Mouse (Mus musculus) cerebellum, adult 8-10 months (tissue): ENCODE results near the gene Efhc2.
A peak's percentile ranks its signal among the peaks of the same experiment; 100 is the strongest.

Source experiments
- DNase-seq: peaks from one replicate; pipeline ENCODE4 v3.0.0; 2022

The Efhc2 gene

DNA sequence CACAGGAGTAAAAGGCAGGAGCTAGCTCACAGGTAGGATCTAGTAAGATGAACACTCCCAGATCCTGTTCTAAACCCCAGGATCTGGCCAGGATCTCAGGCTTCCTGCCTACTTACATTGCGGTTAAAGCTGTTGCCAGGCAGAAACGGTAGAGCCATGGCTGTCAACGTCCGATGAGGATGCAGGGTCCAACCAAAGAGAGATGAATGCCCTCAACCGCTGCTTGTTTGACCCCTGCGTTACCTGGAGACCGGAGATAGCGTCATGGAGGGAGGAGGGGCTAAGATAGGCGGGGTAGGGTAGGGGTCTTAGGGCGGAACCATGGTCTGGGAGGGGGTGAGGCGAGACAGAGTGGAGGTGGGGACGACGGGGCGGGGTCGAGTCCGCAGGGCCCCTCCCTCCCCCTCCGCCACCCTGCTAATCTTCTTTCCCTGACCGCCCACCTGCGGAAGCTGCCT lies at the start of gene Efhc2:
TSS of gene Efhc2 (minus strand) at position 243 of the 458 bp plus-strand sequence.
- peak; percentile 36 for DNase-seq

DNA sequence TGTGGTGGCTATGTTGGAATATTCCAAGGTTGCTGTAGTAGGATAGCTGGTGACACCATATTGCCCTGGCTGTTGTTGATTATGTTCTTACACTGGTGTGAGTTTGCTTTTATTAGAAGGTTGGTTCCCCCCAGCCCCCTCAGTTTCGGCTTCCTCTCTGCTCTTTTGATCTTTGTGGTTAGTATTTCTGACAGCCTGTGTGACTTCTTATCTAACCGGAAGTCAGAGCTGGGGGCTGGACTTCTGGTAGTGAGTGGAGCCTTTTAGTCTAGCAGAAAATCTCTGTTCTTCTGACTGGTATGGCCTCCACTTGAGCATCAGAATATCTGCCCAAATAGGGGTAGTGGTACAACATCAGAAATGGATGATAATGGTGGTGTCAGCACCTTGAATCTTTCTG lies 45.9 kb upstream of the Efhc2 start:
- no peak for DNase-seq

DNA sequence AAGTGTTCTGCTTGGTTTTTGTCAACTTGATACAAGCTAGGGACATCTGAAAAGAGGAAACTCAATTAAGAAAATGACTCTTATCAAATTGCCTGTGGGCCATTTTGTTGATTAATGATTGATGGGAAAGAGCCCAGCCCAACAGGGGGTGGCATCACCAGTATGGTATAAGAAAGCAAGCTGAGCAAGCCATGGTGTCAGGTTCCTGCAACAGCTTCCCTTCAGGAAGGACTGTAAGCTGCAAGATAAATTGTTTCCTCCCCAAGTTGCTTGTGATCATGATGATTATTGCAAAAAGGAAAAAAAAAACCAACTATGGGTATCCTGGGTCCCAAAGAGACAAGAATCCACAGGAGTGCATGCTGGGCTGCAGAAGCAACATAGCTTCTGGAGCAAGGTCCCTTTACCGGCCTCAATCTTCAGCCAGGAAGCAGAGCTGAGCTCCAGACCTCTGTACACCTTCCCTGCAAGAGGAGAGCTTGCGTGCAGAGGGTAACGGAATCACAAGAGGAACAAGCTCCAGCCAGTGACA lies 18.8 kb downstream of the Efhc2 start:
- DNase-seq: no peak

DNA sequence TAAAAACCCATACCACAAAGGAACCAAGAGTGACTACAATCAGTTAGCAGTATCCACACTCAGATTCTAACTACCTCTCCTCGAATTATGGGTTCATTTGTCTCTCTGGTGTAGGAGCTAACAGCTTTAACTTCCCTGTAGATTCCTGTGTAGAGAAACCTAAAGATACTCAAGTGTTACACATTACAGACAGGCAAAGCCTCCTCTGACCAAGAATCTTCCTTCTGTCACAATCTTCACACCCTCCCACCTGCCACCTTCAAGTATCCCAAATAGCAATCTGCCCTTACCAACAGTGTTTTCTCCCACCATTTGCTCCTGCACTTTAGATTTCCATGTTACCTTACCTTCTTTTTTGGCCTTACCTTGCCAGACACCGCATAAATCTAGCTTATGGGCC lies 35.3 kb downstream of the Efhc2 start:
- DNase-seq: no peak

DNA sequence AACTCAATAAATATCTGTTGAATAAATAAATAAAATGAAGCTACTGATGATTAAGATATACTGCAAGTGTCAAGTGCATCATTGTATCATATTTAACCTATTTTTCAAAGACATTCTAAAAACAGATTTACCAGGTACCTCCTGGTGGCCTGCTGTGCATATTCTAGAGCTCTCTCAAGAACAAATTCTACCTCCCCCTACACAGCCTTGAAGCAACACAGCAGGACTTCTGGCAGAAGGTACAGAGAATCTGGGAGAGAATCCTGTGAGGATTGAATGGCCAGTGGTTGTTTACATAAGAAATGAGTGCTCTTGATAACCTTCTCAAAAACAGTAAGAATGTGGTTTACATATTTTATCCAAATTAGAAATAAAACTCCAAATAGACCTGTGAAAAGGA lies 94.0 kb downstream of the Efhc2 start:
- DNase-seq: peak; percentile 17

DNA sequence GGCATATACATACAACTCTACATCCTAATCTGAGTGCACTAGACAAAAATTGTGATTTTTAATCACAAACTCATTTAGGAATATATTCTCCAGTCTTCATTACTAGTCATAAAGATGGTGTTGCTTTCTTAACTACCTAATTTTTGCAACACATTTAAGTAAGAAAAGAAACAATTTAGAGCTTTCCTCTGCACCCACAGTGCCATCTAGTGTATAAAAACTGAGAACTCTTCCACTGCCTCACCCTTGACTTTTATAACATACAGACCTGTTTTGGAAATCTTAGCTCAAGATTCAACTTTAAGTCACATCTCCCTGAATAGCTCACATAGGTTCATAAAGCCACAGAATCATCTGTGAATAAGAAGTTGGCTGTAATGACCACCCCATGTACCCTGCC lies 101.7 kb downstream of the Efhc2 start:
- no peak for DNase-seq

DNA sequence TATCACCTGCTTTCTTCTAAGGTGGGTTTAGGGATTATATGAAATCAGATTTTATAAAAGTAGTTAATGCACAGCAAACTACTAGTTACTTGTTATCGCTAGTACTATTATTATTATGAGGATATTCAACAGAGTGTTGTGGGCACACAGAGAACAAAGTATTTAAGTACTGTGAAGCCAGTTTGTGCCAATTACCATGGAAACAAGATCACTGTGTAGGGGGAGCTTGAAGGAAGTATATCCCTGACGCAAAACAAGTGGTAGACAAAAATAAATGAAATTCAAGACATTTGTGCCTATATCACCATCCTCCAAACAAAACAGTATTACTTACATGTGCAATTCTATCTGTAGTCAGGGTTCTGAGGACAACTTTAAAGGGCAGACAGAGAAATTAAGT lies 105.7 kb downstream of the Efhc2 start:
- DNase-seq: no peak

DNA sequence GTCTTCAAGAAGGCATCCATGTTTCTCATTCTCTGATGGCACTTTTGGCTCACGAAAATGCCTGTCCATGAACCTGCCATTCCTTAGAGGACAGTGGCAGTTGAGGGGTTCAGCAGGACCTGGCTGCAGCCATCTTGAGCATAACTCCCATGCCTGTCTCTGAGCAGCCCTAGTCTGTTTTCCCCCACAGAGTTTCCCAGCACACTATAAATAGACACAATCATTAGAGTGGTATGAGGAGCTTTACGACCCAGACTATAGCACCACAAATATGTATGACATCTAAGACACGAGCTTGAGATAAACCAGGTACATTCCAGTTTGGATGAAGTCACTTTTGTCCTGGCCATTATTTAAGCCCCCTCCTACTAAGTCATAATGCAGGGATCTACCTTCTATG lies 143.4 kb downstream of the Efhc2 start:
- no peak for DNase-seq

DNA sequence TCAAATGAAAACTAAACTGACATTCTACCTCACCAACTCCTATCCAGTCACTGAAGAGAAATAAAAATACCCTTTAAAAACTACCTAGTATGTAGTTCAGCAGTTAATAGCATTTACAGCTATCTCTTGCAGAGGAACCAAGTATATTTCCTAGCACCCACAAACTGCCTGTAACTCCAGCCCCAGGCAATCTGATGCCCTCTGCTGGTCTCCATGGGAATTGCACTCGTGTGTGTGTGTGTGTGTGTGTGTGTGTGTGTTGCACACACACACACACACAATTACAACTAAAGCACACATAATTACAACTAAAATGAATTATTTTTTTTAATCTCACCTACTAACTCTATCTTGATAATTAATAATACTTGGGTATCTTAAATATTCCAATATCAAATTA lies 153.5 kb downstream of the Efhc2 start:
- no peak for DNase-seq
